Mouse (Mus musculus) telencephalon, adult 2 months (tissue): Measurements from ENCODE around the gene 1700016C15Rik.

Experiments
- DNase-seq: peaks from one replicate; pipeline ENCODE4 v3.0.0-alpha.2; 2011; ENCODE audit warnings: low read depth, low spot score

1700016C15Rik gene

GRCm38 (mm10) chr1:177717057-177717835 lies 12.4 kb upstream of the 1700016C15Rik start:
- DNase-seq, result no peak

GRCm38 (mm10) chr1:177718340-177719028 lies 11.1 kb upstream of the 1700016C15Rik start:
- DNase-seq, result no peak

- no peak for DNase-seq
Measured at GRCm38 (mm10) chr1:177719029-177719427, 10.6 kb upstream of the 1700016C15Rik start.

GRCm38 (mm10) chr1:177723786-177724185 lies 5.8 kb upstream of the 1700016C15Rik start:
- no peak for DNase-seq

GRCm38 (mm10) chr1:177726870-177727269 lies 2.7 kb upstream of the 1700016C15Rik start:
- DNase-seq, result no peak

GRCm38 (mm10) chr1:177727883-177728525 lies 1.6 kb upstream of the 1700016C15Rik start:
- DNase-seq, result no peak

GRCm38 (mm10) chr1:177731973-177732372 lies 2.4 kb downstream of the 1700016C15Rik start:
- no peak for DNase-seq

- DNase-seq, result no peak
Measured at GRCm38 (mm10) chr1:177737505-177738105, 8.0 kb downstream of the 1700016C15Rik start.

GRCm38 (mm10) chr1:177740707-177741106 lies 11.1 kb downstream of the 1700016C15Rik start:
- no peak for DNase-seq

GRCm38 (mm10) chr1:177742119-177742518 lies 12.5 kb downstream of the 1700016C15Rik start:
- no peak for DNase-seq

- DNase-seq, result no peak
Measured at GRCm38 (mm10) chr1:177744521-177745325, 15.1 kb downstream of the 1700016C15Rik start.

- DNase-seq, result no peak
Measured at GRCm38 (mm10) chr1:177747869-177748540, 18.4 kb downstream of the 1700016C15Rik start.

- DNase-seq, result no peak
Measured at GRCm38 (mm10) chr1:177753496-177753895, 23.9 kb downstream of the 1700016C15Rik start.

GRCm38 (mm10) chr1:177757249-177757648 lies 27.6 kb downstream of the 1700016C15Rik start:
- DNase-seq, result no peak

- no peak for DNase-seq
Measured at GRCm38 (mm10) chr1:177768931-177769330, 39.3 kb downstream of the 1700016C15Rik start.

GRCm38 (mm10) chr1:177777397-177777796 lies 47.8 kb downstream of the 1700016C15Rik start:
- DNase-seq, result no peak

GRCm38 (mm10) chr1:177792835-177793234 lies 63.2 kb downstream of the 1700016C15Rik start:
- DNase-seq, result no peak

GRCm38 (mm10) chr1:177794866-177795265 lies 65.3 kb downstream of the 1700016C15Rik start:
- no peak for DNase-seq

GRCm38 (mm10) chr1:177795421-177796192 lies 66.0 kb downstream of the 1700016C15Rik start:
- DNase-seq, result no peak
